Mouse (Mus musculus): ENCODE data around the gene Olfr1454. TPM values are rescaled to one million over a fixed set of nuclear protein-coding genes. Genes with fewer than 3 reads are reported as not detected.

Gene Olfr1454
- not detected in 2 replicates for polyA plus RNA-seq (2015; fragmentation: Nextera tagmentation; extraction: Ambion mirVana)

GRCm38 (mm10) chr19:13060310-13060709 lies at the start of gene Olfr1454:
Olfr1454 (plus strand) TSS chr19:13060610.
- WGBS, result 77% methylated on average over 2 of the region's 2 CpGs
- Histone ChIP-seq H3K27me3 (no peaks in the 10 kb centered on the region), H3K4me1 (no peaks in the 10 kb centered on the region), H3K9me3 (replicated peaks) (peaks cover 36% of the 10 kb centered on the region), H3K36me3 (ENCODE audit: poor library complexity, severe bottlenecking) (no peaks in the 10 kb centered on the region), H3K4me3 (no peak within 1 kb of the TSS), H3K4me2 (no peak within 1 kb of the TSS), H3K27ac (no peak within 1 kb of the TSS), H3K9ac (no peak within 1 kb of the TSS)
- no peak for ATAC-seq

GRCm38 (mm10) chr19:13028227-13028626 lies 32.2 kb upstream of the Olfr1454 start, which contains the start of gene Olfr1453:
Olfr1453 (minus strand) TSS chr19:13028327.
- no peaks in the 10 kb centered on the region for H3K36me3 ChIP-seq (ENCODE audit: poor library complexity, severe bottlenecking)
- H3K27ac ChIP-seq, result no peak within 1 kb of the TSS
- H3K4me3 ChIP-seq, result no peak within 1 kb of the TSS
- H3K9ac ChIP-seq, result no peak within 1 kb of the TSS
- WGBS, result 50% methylated on average over 1 of the region's 1 CpGs
- no peak within 1 kb of the TSS for H3K4me2 ChIP-seq
- no peak for ATAC-seq
- no peaks in the 10 kb centered on the region for H3K27me3 ChIP-seq
- H3K9me3 ChIP-seq (replicated peaks), result peaks cover 4% of the 10 kb centered on the region; the same call in 1 of the 2 replicates
- no peaks in the 10 kb centered on the region for H3K4me1 ChIP-seq

- 88% methylated on average over 1 of the region's 1 CpGs for WGBS
- H3K36me3 ChIP-seq (ENCODE audit: poor library complexity, severe bottlenecking), result no peaks in the 10 kb centered on the region
Observed at GRCm38 (mm10) chr19:13093908-13094307, 33.5 kb downstream of the Olfr1454 start.

GRCm38 (mm10) chr19:13097791-13098190 lies 37.4 kb downstream of the Olfr1454 start, which contains the start of gene Olfr1457:
Olfr1457 (minus strand) TSS chr19:13097891.
- Histone ChIP-seq H3K9ac (no peak within 1 kb of the TSS), H3K9me3 (replicated peaks) (peaks cover 17% of the 10 kb centered on the region), H3K27ac (no peak within 1 kb of the TSS), H3K4me1 (no peaks in the 10 kb centered on the region), H3K4me2 (no peak within 1 kb of the TSS), H3K36me3 (ENCODE audit: poor library complexity, severe bottlenecking) (no peaks in the 10 kb centered on the region), H3K27me3 (no peaks in the 10 kb centered on the region), H3K4me3 (no peak within 1 kb of the TSS)
- WGBS, result 77% methylated on average over 2 of the region's 2 CpGs
- ATAC-seq, result no peak

More at GRCm38 (mm10) chr19:13093908-13094307, 33.5 kb downstream of the Olfr1454 start:
- ATAC-seq, result no peak
- H3K27ac ChIP-seq, result no peak overlapping the region
- no peaks in the 10 kb centered on the region for H3K27me3 ChIP-seq
- H3K9ac ChIP-seq, result no peak overlapping the region
- H3K4me2 ChIP-seq, result no peak overlapping the region
- peaks cover 27% of the 10 kb centered on the region for H3K9me3 ChIP-seq (replicated peaks)
- H3K4me3 ChIP-seq, result no peak overlapping the region
- no peaks in the 10 kb centered on the region for H3K4me1 ChIP-seq

- Histone ChIP-seq H3K36me3 (ENCODE audit: poor library complexity, severe bottlenecking) (no peaks in the 10 kb centered on the region), H3K27me3 (no peaks in the 10 kb centered on the region), H3K9me3 (replicated peaks) (peaks cover 37% of the 10 kb centered on the region), H3K27ac (no peak within 1 kb of the TSS), H3K9ac (no peak within 1 kb of the TSS), H3K4me3 (no peak within 1 kb of the TSS), H3K4me1 (no peaks in the 10 kb centered on the region), H3K4me2 (no peak within 1 kb of the TSS)
- 87% methylated on average over 3 of the region's 3 CpGs for WGBS
- no peak for ATAC-seq
Observed at GRCm38 (mm10) chr19:13106675-13107074, 46.3 kb downstream of the Olfr1454 start, which contains the start of gene Olfr1458. Olfr1458 (minus strand) TSS chr19:13106775.

Other genes with a start within 250 kb of the Olfr1454 start
- not detected in 2 replicates for gene Gm5244, start 213.9 kb upstream of the Olfr1454 start, polyA plus RNA-seq (2015; fragmentation: Nextera tagmentation; extraction: Ambion mirVana)
- not detected in 2 replicates for gene Olfr1444, start 203.3 kb upstream of the Olfr1454 start, polyA plus RNA-seq (2015; fragmentation: Nextera tagmentation; extraction: Ambion mirVana)
- not detected in 2 replicates for gene Olfr1445, start 176.8 kb upstream of the Olfr1454 start, polyA plus RNA-seq (2015; fragmentation: Nextera tagmentation; extraction: Ambion mirVana)
- not detected in 2 replicates for gene Olfr1446, start 167.1 kb upstream of the Olfr1454 start, polyA plus RNA-seq (2015; fragmentation: Nextera tagmentation; extraction: Ambion mirVana)
- gene Olfr1447, start 156.9 kb upstream of the Olfr1454 start, polyA plus RNA-seq (2015; fragmentation: Nextera tagmentation; extraction: Ambion mirVana), result not detected in 2 replicates
- not detected in 2 replicates for gene Olfr1448, start 136.2 kb upstream of the Olfr1454 start, polyA plus RNA-seq (2015; fragmentation: Nextera tagmentation; extraction: Ambion mirVana)
- gene Olfr1449, start 129.8 kb upstream of the Olfr1454 start, polyA plus RNA-seq (2015; fragmentation: Nextera tagmentation; extraction: Ambion mirVana), result not detected in 2 replicates
- not detected in 2 replicates for gene Olfr1450, start 110.4 kb upstream of the Olfr1454 start, polyA plus RNA-seq (2015; fragmentation: Nextera tagmentation; extraction: Ambion mirVana)
- not detected in 2 replicates for gene Olfr1451, start 65.6 kb upstream of the Olfr1454 start, polyA plus RNA-seq (2015; fragmentation: Nextera tagmentation; extraction: Ambion mirVana)
- gene Olfr1453, start 32.3 kb upstream of the Olfr1454 start, polyA plus RNA-seq (2015; fragmentation: Nextera tagmentation; extraction: Ambion mirVana), result not detected in 2 replicates
- gene Olfr1457, start 37.3 kb downstream of the Olfr1454 start, polyA plus RNA-seq (2015; fragmentation: Nextera tagmentation; extraction: Ambion mirVana), result not detected in 2 replicates
- not detected in 2 replicates for gene Olfr1458, start 46.2 kb downstream of the Olfr1454 start, polyA plus RNA-seq (2015; fragmentation: Nextera tagmentation; extraction: Ambion mirVana)
- gene Olfr1459, start 88.9 kb downstream of the Olfr1454 start, polyA plus RNA-seq (2015; fragmentation: Nextera tagmentation; extraction: Ambion mirVana), result not detected in 2 replicates
- gene Olfr1461, start 102.4 kb downstream of the Olfr1454 start, polyA plus RNA-seq (2015; fragmentation: Nextera tagmentation; extraction: Ambion mirVana), result not detected in 2 replicates
- gene Olfr1462, start 125.1 kb downstream of the Olfr1454 start, polyA plus RNA-seq (2015; fragmentation: Nextera tagmentation; extraction: Ambion mirVana), result not detected in 2 replicates
- not detected in 2 replicates for gene Olfr1463, start 170.7 kb downstream of the Olfr1454 start, polyA plus RNA-seq (2015; fragmentation: Nextera tagmentation; extraction: Ambion mirVana)